ENCODE assay signal across 25 mouse cellular contexts in genomic region chr6:99099781-99100180, GRCm38 (mm10).
DNase-seq lines count a peak whose midpoint lies in the region; ATAC-seq and TF ChIP-seq lines count a peak whose summit lies in the region.
"Had no signal": no experiment of that assay in that cellular context is flagged by ENCODE, and none has a peak within 500 bp of the region (broad histone marks: within the 10 kb centered on the region; RNA-seq: fewer than 3 reads in every experiment).

No protein-coding gene starts in this region.

- no peak for DNase-seq in lung, postnatal 4 days
- DNase-seq in embryonic facial prominence, embryonic 11.5 days (ENCODE audit: low spot score) = peak; percentile 72
- DNase-seq in yolk sac, embryonic 10.5 days (ENCODE audit: low spot score) = peak; percentile 21
- DNase-seq in adrenal gland, adult 8-10 months = no peak
- no peak for DNase-seq in cerebellum, adult 8-10 months
- DNase-seq: adrenal gland, postnatal 25 days; cerebellum, adult 9-10 months; gastrocnemius, postnatal 10 days; heart, postnatal 14 days; thymus, adult 2 months; thymus, postnatal 4 days had no signal

- 43% methylated on average over 4 of the region's 4 CpGs for WGBS in intestine, embryonic 16.5 days
- WGBS in intestine, postnatal 0 days = 28% methylated on average over 4 of the region's 4 CpGs
- 42% methylated on average over 4 of the region's 4 CpGs for WGBS in lung, embryonic 15.5 days
- WGBS in embryonic facial prominence, embryonic 11.5 days = 17% methylated on average over 4 of the region's 4 CpGs

- H3K4me3 ChIP-seq in intestine, embryonic 16.5 days (ENCODE audit: low read length) = no peak overlapping the region
- H3K4me3 ChIP-seq in intestine, postnatal 0 days (ENCODE audit: low read depth, low read length) = no peak overlapping the region
- H3K4me3 ChIP-seq in lung, embryonic 15.5 days = no peak overlapping the region
- H3K4me3 ChIP-seq in embryonic facial prominence, embryonic 11.5 days (ENCODE audit: low read depth, low read length) = no peak overlapping the region
- H3K4me3 ChIP-seq: embryonic facial prominence, embryonic 15.5 days; heart, embryonic 12.5 days; limb, embryonic 13.5 days; liver, embryonic 15.5 days had no signal

- peaks cover 43% of the 10 kb centered on the region for H3K4me1 ChIP-seq in intestine, embryonic 16.5 days (ENCODE audit: control insufficient read depth, insufficient read depth, low read length)
- H3K4me1 ChIP-seq in intestine, postnatal 0 days (replicated peaks; ENCODE audit: control insufficient read depth, insufficient read depth, low read length) = peaks cover 20% of the 10 kb centered on the region; the same call in 1 of the 2 replicates
- peaks cover 55% of the 10 kb centered on the region for H3K4me1 ChIP-seq in lung, embryonic 15.5 days
- H3K4me1 ChIP-seq in embryonic facial prominence, embryonic 11.5 days (ENCODE audit: control insufficient read depth, insufficient read depth, low read length) = peaks cover 4% of the 10 kb centered on the region

- TF ChIP-seq CTCF in intestine, postnatal 0 days (IDR thresholded peaks at IDR 0.05; ENCODE audit: low read depth) = no peak

- ATAC-seq in intestine, embryonic 16.5 days = no peak
- ATAC-seq in intestine, postnatal 0 days = no peak
- ATAC-seq in lung, embryonic 15.5 days (ENCODE audit: borderline replicate concordance, extremely low read depth, low FRiP score, low TSS enrichment) = no peak
- ATAC-seq in embryonic facial prominence, embryonic 11.5 days (replicated peaks; ENCODE audit: insufficient number of reproducible peaks, low FRiP score, low TSS enrichment, low read depth) = no peak
- ATAC-seq: activated CD4-positive, CD25-positive, alpha-beta regulatory T cell, adult 4 months; forebrain, embryonic 16.5 days; inflammation-experienced regulatory T-cells, adult 6 months; Patski had no signal

- H3K9me3 ChIP-seq in intestine, embryonic 16.5 days (ENCODE audit: control insufficient read depth, low read length) = no peaks in the 10 kb centered on the region
- H3K9me3 ChIP-seq in intestine, postnatal 0 days (ENCODE audit: control insufficient read depth) = no peaks in the 10 kb centered on the region
- no peaks in the 10 kb centered on the region for H3K9me3 ChIP-seq in lung, embryonic 15.5 days
- H3K9me3 ChIP-seq in embryonic facial prominence, embryonic 11.5 days (replicated peaks; ENCODE audit: control insufficient read depth, low read length) = no peaks in the 10 kb centered on the region
- H3K9me3 ChIP-seq: embryonic facial prominence, embryonic 15.5 days; heart, embryonic 12.5 days; limb, embryonic 13.5 days; liver, embryonic 15.5 days had no signal

- H3K27ac ChIP-seq in intestine, embryonic 16.5 days (ENCODE audit: low read length) = peak overlapping the region; percentile 59
- no peak overlapping the region for H3K27ac ChIP-seq in intestine, postnatal 0 days (ENCODE audit: low read depth, low read length)
- peak overlapping the region; percentile 9; the same call in 1 of the 2 replicates for H3K27ac ChIP-seq in lung, embryonic 15.5 days
- no peak overlapping the region for H3K27ac ChIP-seq in embryonic facial prominence, embryonic 11.5 days (replicated peaks; ENCODE audit: low read depth, low read length)
- H3K27ac ChIP-seq: embryonic facial prominence, embryonic 15.5 days; hindbrain, embryonic 14.5 days; limb, embryonic 13.5 days; stomach, postnatal 0 days had no signal

- no peaks in the 10 kb centered on the region for H3K36me3 ChIP-seq in intestine, embryonic 16.5 days (ENCODE audit: control insufficient read depth, insufficient read depth, low read length)
- H3K36me3 ChIP-seq in intestine, postnatal 0 days (ENCODE audit: control insufficient read depth, insufficient read depth) = no peaks in the 10 kb centered on the region
- no peaks in the 10 kb centered on the region for H3K36me3 ChIP-seq in lung, embryonic 15.5 days
- no peaks in the 10 kb centered on the region for H3K36me3 ChIP-seq in embryonic facial prominence, embryonic 11.5 days (replicated peaks; ENCODE audit: control insufficient read depth, insufficient read depth, low read depth, low read length)
- H3K36me3 ChIP-seq: embryonic facial prominence, embryonic 15.5 days; heart, embryonic 12.5 days; limb, embryonic 13.5 days; liver, embryonic 15.5 days had no signal

- no peak overlapping the region for H3K4me2 ChIP-seq in intestine, embryonic 16.5 days (ENCODE audit: low read depth, low read length)
- no peak overlapping the region for H3K4me2 ChIP-seq in intestine, postnatal 0 days (replicated peaks; ENCODE audit: low read depth)
- H3K4me2 ChIP-seq in lung, embryonic 15.5 days = no peak overlapping the region
- H3K4me2 ChIP-seq in embryonic facial prominence, embryonic 11.5 days (ENCODE audit: low read depth, low read length) = no peak overlapping the region
- H3K4me2 ChIP-seq: embryonic facial prominence, embryonic 15.5 days; heart, embryonic 12.5 days; hindbrain, embryonic 14.5 days; limb, embryonic 13.5 days; liver, embryonic 15.5 days; midbrain, embryonic 11.5 days had no signal

- H3K27me3 ChIP-seq in intestine, embryonic 16.5 days (replicated peaks; ENCODE audit: control insufficient read depth, insufficient read depth, low read length) = no peaks in the 10 kb centered on the region
- no peaks in the 10 kb centered on the region for H3K27me3 ChIP-seq in intestine, postnatal 0 days (replicated peaks; ENCODE audit: control insufficient read depth, insufficient read depth, low read length)
- no peaks in the 10 kb centered on the region for H3K27me3 ChIP-seq in lung, embryonic 15.5 days
- H3K27me3 ChIP-seq in embryonic facial prominence, embryonic 11.5 days (ENCODE audit: control insufficient read depth, insufficient read depth, low read length) = no peaks in the 10 kb centered on the region
- H3K27me3 ChIP-seq: embryonic facial prominence, embryonic 15.5 days; heart, embryonic 12.5 days; limb, embryonic 13.5 days; liver, embryonic 15.5 days; Patski had no signal

- no peak overlapping the region for H3K9ac ChIP-seq in intestine, embryonic 16.5 days (ENCODE audit: low read depth, low read length)
- H3K9ac ChIP-seq in intestine, postnatal 0 days (ENCODE audit: low read depth, low read length) = no peak overlapping the region
- no peak overlapping the region for H3K9ac ChIP-seq in lung, embryonic 15.5 days
- no peak overlapping the region for H3K9ac ChIP-seq in embryonic facial prominence, embryonic 11.5 days (replicated peaks; ENCODE audit: low read length)
- H3K9ac ChIP-seq: embryonic facial prominence, embryonic 15.5 days; heart, embryonic 12.5 days; hindbrain, embryonic 14.5 days; limb, embryonic 13.5 days; liver, embryonic 15.5 days had no signal

Comparison
In these comparisons a context has a peak if more than half of its experiments do, and no peak if none do; other contexts are left out.
1. H3K27ac ChIP-seq: peak in intestine, embryonic 16.5 days (single experiment) and lung, embryonic 15.5 days (single experiment); none in intestine, postnatal 0 days (single experiment) and embryonic facial prominence, embryonic 11.5 days (single experiment).
2. DNase-seq: peak in embryonic facial prominence, embryonic 11.5 days (single experiment) and yolk sac, embryonic 10.5 days (single experiment); none in lung, postnatal 4 days (0 of 2), adrenal gland, adult 8-10 months (single experiment) and cerebellum, adult 8-10 months (single experiment).